Comparison of ENCODE assay signal across 9 mouse cellular contexts in the genomic region with DNA sequence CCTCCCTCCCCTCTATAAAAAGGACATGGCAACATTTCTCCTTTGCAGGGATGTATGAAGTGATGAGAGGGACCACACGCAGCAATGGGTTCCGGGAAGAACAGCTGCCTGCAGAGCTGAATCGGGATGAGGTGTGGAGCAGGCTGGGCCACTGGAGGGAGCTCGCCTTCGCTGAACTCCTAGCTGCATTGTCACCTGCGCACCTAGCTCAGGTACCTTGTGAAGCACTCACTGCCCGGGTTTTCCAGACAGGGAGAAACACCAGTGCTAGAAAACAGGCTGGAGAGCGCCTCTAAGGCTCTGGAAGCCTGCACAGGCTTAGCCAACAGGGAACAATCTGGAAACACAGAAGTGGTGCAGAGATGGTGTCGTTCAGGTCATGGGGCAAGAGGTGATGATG. TPM values are rescaled to one million over a fixed set of nuclear protein-coding genes. Genes with fewer than 3 reads are reported as not detected.
DNase-seq lines count a peak whose midpoint lies in the region; ATAC-seq and TF ChIP-seq lines count a peak whose summit lies in the region.
"Had no signal": no experiment of that assay in that cellular context is flagged by ENCODE, and none has a peak within 500 bp of the region (broad histone marks: within the 10 kb centered on the region; RNA-seq: fewer than 3 reads in every experiment).

No protein-coding gene starts in this region.

- intact Hi-C loops in left cerebral cortex, postnatal 25 days (cut with DNase I) = loop anchor here (5.0 kb wide), 1 partner anchor 484 kb away; no protein-coding TSS in a partner anchor

- H3K4me1 ChIP-seq in liver, embryonic 14.5 days (replicated peaks; ENCODE audit: control insufficient read depth in 2 of 2, insufficient read depth in 2 of 2, low read length in 1 of 2) = no peaks in the 10 kb centered on the region
- H3K4me1 ChIP-seq in heart, postnatal 0 days (ENCODE audit: control insufficient read depth, insufficient read depth) = peaks cover 4% of the 10 kb centered on the region; the same call in 1 of the 2 replicates
- peaks cover 45% of the 10 kb centered on the region for H3K4me1 ChIP-seq in neural tube, embryonic 13.5 days (replicated peaks)
- H3K4me1 ChIP-seq: liver, embryonic 13.5 days had no signal

- H3K4me2 ChIP-seq in liver, embryonic 14.5 days (ENCODE audit: low read depth) = no peak overlapping the region
- H3K4me2 ChIP-seq in heart, postnatal 0 days (ENCODE audit: low read depth, low read length) = peak overlapping the region; percentile 55; the same call in 1 of the 2 replicates
- H3K4me2 ChIP-seq in neural tube, embryonic 13.5 days = peak overlapping the region; percentile 55

- peak; percentile 33; the same call in 1 of the 2 replicates for TF ChIP-seq CTCF in liver, embryonic 14.5 days (IDR thresholded peaks at IDR 0.05; ENCODE audit: low read depth)
- TF ChIP-seq CTCF in heart, postnatal 0 days (IDR thresholded peaks at IDR 0.05; ENCODE audit: low read depth) = no peak; the same call in 1 of the 2 replicates

- H3K9me3 ChIP-seq in liver, embryonic 14.5 days (ENCODE audit: control insufficient read depth, low read length) = no peaks in the 10 kb centered on the region
- no peaks in the 10 kb centered on the region for H3K9me3 ChIP-seq in heart, postnatal 0 days (replicated peaks; ENCODE audit: control insufficient read depth, low read length)
- H3K9me3 ChIP-seq in neural tube, embryonic 13.5 days = no peaks in the 10 kb centered on the region
- H3K9me3 ChIP-seq: liver, embryonic 13.5 days had no signal

- no peak overlapping the region for H3K9ac ChIP-seq in liver, embryonic 14.5 days (replicated peaks)
- no peak overlapping the region for H3K9ac ChIP-seq in heart, postnatal 0 days (replicated peaks; ENCODE audit: low read depth, low read length)
- H3K9ac ChIP-seq in neural tube, embryonic 13.5 days = peak overlapping the region; percentile 74
- H3K9ac ChIP-seq: liver, embryonic 13.5 days had no signal

- no peak overlapping the region for H3K4me3 ChIP-seq in liver, embryonic 14.5 days (ENCODE audit: insufficient read depth in 1 of 2, low read depth in 2 of 2, low read length in 2 of 2)
- no peak overlapping the region for H3K4me3 ChIP-seq in heart, postnatal 0 days (ENCODE audit: low read depth, low read length)
- H3K4me3 ChIP-seq in neural tube, embryonic 13.5 days = peak overlapping the region; percentile 28

- WGBS in liver, embryonic 14.5 days (ENCODE audit: insufficient replicate concordance) = 9% methylated on average over 9 of the region's 9 CpGs
- WGBS in heart, postnatal 0 days = 9% methylated on average over 9 of the region's 9 CpGs
- WGBS in neural tube, embryonic 13.5 days = 8% methylated on average over 9 of the region's 9 CpGs

- H3K36me3 ChIP-seq in liver, embryonic 14.5 days (replicated peaks; ENCODE audit: control insufficient read depth, insufficient read depth, low read depth) = no peaks in the 10 kb centered on the region
- no peaks in the 10 kb centered on the region for H3K36me3 ChIP-seq in heart, postnatal 0 days (replicated peaks; ENCODE audit: control insufficient read depth, insufficient read depth, low read length)
- H3K36me3 ChIP-seq in neural tube, embryonic 13.5 days = no peaks in the 10 kb centered on the region
- H3K36me3 ChIP-seq: liver, embryonic 13.5 days had no signal

- ATAC-seq in liver, embryonic 14.5 days (ENCODE audit: insufficient read depth) = no peak
- no peak for ATAC-seq in heart, postnatal 0 days (ENCODE audit: insufficient read depth, low read depth)
- ATAC-seq in neural tube, embryonic 13.5 days (ENCODE audit: low read depth) = peak; percentile 68

- no peak for DNase-seq in liver, embryonic 14.5 days (ENCODE audit: low read depth in 3 of 3, low spot score in 3 of 3)
- DNase-seq in liver (no peak), MN1 (ENCODE audit: low spot score) (no peak)
- peak; percentile 44 for DNase-seq in cerebellum, adult 9-11 months
- no peak for DNase-seq in heart, postnatal 0 days (ENCODE audit: low spot score)
- DNase-seq in left cerebral cortex, postnatal 25 days (ENCODE audit: low spot score in 2 of 2) = peak; percentile 25 to 27
- DNase-seq in c-Kit-positive CD71-positive TER-119-positive erythroid progenitor cells, embryonic 14.5 days (ENCODE audit: low spot score) = no peak

- H3K27me3 ChIP-seq in liver, embryonic 14.5 days (ENCODE audit: control insufficient read depth, insufficient read depth, low read length) = peaks cover 5% of the 10 kb centered on the region
- H3K27me3 ChIP-seq in heart, postnatal 0 days (ENCODE audit: control insufficient read depth, insufficient read depth, low read length) = peaks cover 22% of the 10 kb centered on the region
- H3K27me3 ChIP-seq in neural tube, embryonic 13.5 days = no peaks in the 10 kb centered on the region

- TF ChIP-seq EP300 in liver, embryonic 14.5 days (IDR thresholded peaks at IDR 0.05; ENCODE audit: low read depth) = no peak
- TF ChIP-seq EP300 in heart, postnatal 0 days (IDR thresholded peaks at IDR 0.05; ENCODE audit: low read depth) = no peak

- no peak overlapping the region for H3K27ac ChIP-seq in liver, embryonic 14.5 days
- H3K27ac ChIP-seq in heart, postnatal 0 days (ENCODE audit: low read depth) = no peak overlapping the region
- H3K27ac ChIP-seq in neural tube, embryonic 13.5 days (replicated peaks) = peak overlapping the region; percentile 90
- H3K27ac ChIP-seq: liver, embryonic 13.5 days had no signal

RNA-seq across cellular contexts. Expression of a gene that starts 38.6 kb away (rescaled TPM):
- 0.11 and 0.16 TPM in 2 replicates for polyA plus RNA-seq in liver, embryonic 14.5 days (2012; rRNA removed)
- 0.08 and 0.18 TPM in 2 replicates for polyA plus RNA-seq in liver, embryonic 14.5 days (2014; fragmentation: Nextera tagmentation; extraction: Ambion mirVana)
- not detected in 2 replicates for total RNA-seq in heart, postnatal 0 days (2014; rRNA removed; ENCODE audit: low replicate concordance)
- 0.03 and 0.14 TPM in 2 replicates for polyA plus RNA-seq in heart, postnatal 0 days (2015; fragmentation: Nextera tagmentation; extraction: Ambion mirVana)
- total RNA-seq in left cerebral cortex, postnatal 25 days (2021) = not detected
- polyA plus RNA-seq in neural tube, embryonic 13.5 days (2015; fragmentation: Nextera tagmentation; extraction: Ambion mirVana) = not detected in 2 replicates

RNA-seq across cellular contexts. Expression of a gene that starts 43.7 kb away (rescaled TPM):
- 56.8 and 67.9 TPM in 2 replicates for polyA plus RNA-seq in liver, embryonic 14.5 days (2012; rRNA removed)
- polyA plus RNA-seq in liver, embryonic 14.5 days (2014; fragmentation: Nextera tagmentation; extraction: Ambion mirVana) = 93.1 and 111 TPM in 2 replicates
- 12.9 and 16.1 TPM in 2 replicates for total RNA-seq in heart, postnatal 0 days (2014; rRNA removed; ENCODE audit: low replicate concordance)
- polyA plus RNA-seq in heart, postnatal 0 days (2015; fragmentation: Nextera tagmentation; extraction: Ambion mirVana) = 27.1 and 28.0 TPM in 2 replicates
- 10 to 100 TPM; 23.7 to 23.9 TPM for total RNA-seq in left cerebral cortex, postnatal 25 days (2021)
- 45.7 and 46.8 TPM in 2 replicates for polyA plus RNA-seq in neural tube, embryonic 13.5 days (2015; fragmentation: Nextera tagmentation; extraction: Ambion mirVana)

Comparison
In these comparisons a context has a peak if more than half of its experiments do, and no peak if none do; other contexts are left out.
1. DNase-seq: peak in cerebellum, adult 9-11 months (single experiment) and left cerebral cortex, postnatal 25 days (2 of 2); none in liver, embryonic 14.5 days (0 of 3), liver (single experiment), heart, postnatal 0 days (single experiment), MN1 (single experiment) and c-Kit-positive CD71-positive TER-119-positive erythroid progenitor cells, embryonic 14.5 days (single experiment).